15 mouse cellular contexts compared by ENCODE assay signal in genomic region chr5:76543200-76543599, GRCm38 (mm10).
A peak's percentile ranks its signal among the peaks of the same experiment; 100 is the strongest.
DNase-seq lines count a peak whose midpoint lies in the region.
"Had no signal": no experiment of that assay in that cellular context is flagged by ENCODE, and none has a peak within 500 bp of the region (broad histone marks: within the 10 kb centered on the region; RNA-seq: fewer than 3 reads in every experiment).

No protein-coding gene starts in this region.

- peak; percentile 12 for DNase-seq in thymus, postnatal 14 days
- DNase-seq in thymus, postnatal 10 days (ENCODE audit: low spot score in 2 of 2) = no peak
- DNase-seq in CD4-positive, CD25-positive, alpha-beta regulatory T cell, adult 2 months (ENCODE audit: low read depth, low spot score) = peak; percentile 11
- peak; percentile 64 for DNase-seq in T-cell, adult 2 months (ENCODE audit: low spot score)
- DNase-seq in retina, embryonic 14.5 days (ENCODE audit: low spot score) = no peak
- no peak for DNase-seq in urinary bladder, postnatal 4 days (ENCODE audit: low spot score in 2 of 2)
- DNase-seq: adrenal gland, postnatal 10 days; adrenal gland, postnatal 36 days; cerebellum, adult 18-20 months; cerebellum, adult 9-10 months; cerebellum, postnatal 14 days; forebrain, postnatal 0 days; gastrocnemius, adult 2 months; gastrocnemius, postnatal 14 days; heart, adult 11 months had no signal

Comparison
In these comparisons a context has a peak if more than half of its experiments do, and no peak if none do; other contexts are left out.
1. DNase-seq: peak in thymus, postnatal 14 days (single experiment), CD4-positive, CD25-positive, alpha-beta regulatory T cell, adult 2 months (single experiment) and T-cell, adult 2 months (single experiment); none in thymus, postnatal 10 days (0 of 2), retina, embryonic 14.5 days (single experiment) and urinary bladder, postnatal 4 days (0 of 2).